Mouse (Mus musculus) lung, adult 2 months (tissue): Measurements from ENCODE around the gene Clybl. TPM values are rescaled to one million over a fixed set of nuclear protein-coding genes. Genes with fewer than 3 reads are reported as not detected.
A peak's percentile ranks its signal among the peaks of the same experiment; 100 is the strongest.

Experiments
- DNase-seq: peaks from one replicate; pipeline ENCODE4 v3.0.0; 2022
- H3K4me1 ChIP-seq: fragments of 200-500 bp; 2 replicates; pipeline ENCODE4 v1.6.1; 2011; ENCODE audit warnings: low read length; ENCODE audit not compliant: control insufficient read depth, insufficient read depth
- H3K4me3 ChIP-seq: fragments of 200-500 bp; replicated peaks from 2 replicates; pipeline ENCODE3; 2011; ENCODE audit warnings: low read depth, mild to moderate bottlenecking, control low read depth, low read length; ENCODE audit errors: extremely low read depth
- CTCF ChIP-seq: fragments of 200-500 bp; IDR thresholded peaks from 2 replicates; pipeline ENCODE4 v1.5.1; 2011; ENCODE audit warnings: mild to moderate bottlenecking, low read length, control low read depth; ENCODE audit not compliant: insufficient read depth
- POLR2A ChIP-seq: fragments of 200-500 bp; IDR thresholded peaks from 2 replicates; pipeline ENCODE4 v1.6.1; 2011; ENCODE audit warnings: low read depth, mild to moderate bottlenecking, control low read depth, low read length, borderline replicate concordance; ENCODE audit errors: extremely low read depth
- WGBS: fragments of 180-500 bp; shearing (Covaris S2); methylation state at CpG from one replicate; pipeline ENCODE4 v1.1.7; 2018; 5-methylcytosine and 5-hydroxymethylcytosine counted together
- polyA plus RNA-seq: library from polyadenylated mRNA; depleted of rRNA; stranded (reverse); fragments of >200 nt; gene quantifications from 2 replicates; pipeline ENCODE4 v1.2.3, GENCODE M21; 2012; rRNA removed

Gene Clybl
- 3.5 and 5.8 TPM in 2 replicates for polyA plus RNA-seq

DNA sequence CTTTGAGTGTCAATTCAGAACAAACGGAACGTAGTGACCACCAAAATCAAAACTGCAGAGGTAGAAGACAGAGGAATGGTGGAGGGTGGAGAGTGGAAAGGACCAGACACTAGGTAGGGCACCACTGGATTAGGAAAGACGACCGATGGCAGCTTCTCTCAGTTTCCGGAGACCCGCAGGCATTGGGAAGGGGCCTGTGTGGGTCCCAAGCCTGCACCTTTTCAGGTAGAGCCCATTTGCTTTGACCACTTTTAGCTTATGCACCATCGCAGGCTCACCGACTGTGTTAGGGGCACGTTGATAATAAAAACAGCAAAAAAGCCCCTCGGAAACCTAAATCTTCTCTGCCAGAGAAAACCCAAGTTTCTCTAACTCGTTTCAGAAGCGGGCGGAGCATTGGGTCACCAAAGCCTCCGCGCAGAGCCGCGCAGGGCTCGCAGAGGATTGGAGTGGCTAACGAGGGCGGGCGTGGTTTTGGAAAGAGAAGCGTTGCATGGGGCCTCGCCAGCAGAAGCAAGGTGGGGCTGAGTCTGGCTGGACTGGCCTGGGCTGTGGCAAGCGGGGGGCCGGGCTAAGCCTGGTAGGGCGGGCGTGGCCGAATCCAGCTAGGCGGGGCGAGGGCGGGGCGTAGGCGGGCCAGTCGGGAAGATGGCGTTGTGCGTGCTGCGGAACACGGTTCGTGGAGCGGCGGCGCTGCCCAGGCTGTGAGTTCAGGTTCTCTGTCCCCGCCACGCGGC is at the start of gene Clybl:
Gene Clybl, plus strand, starts transcription at position 627 of the 737 bp plus-strand sequence.
- WGBS = 4% methylated on average over 45 of the region's 45 CpGs
- TF ChIP-seq POLR2A (peak; percentile 74; the same call in 1 of the 2 replicates), CTCF (no peak)
- peak; percentile 98 for DNase-seq
- H3K4me3 ChIP-seq = peak within 1 kb of the TSS; percentile 87
- peaks cover 3% of the 10 kb centered on the region; the same call in 1 of the 2 replicates for H3K4me1 ChIP-seq

DNA sequence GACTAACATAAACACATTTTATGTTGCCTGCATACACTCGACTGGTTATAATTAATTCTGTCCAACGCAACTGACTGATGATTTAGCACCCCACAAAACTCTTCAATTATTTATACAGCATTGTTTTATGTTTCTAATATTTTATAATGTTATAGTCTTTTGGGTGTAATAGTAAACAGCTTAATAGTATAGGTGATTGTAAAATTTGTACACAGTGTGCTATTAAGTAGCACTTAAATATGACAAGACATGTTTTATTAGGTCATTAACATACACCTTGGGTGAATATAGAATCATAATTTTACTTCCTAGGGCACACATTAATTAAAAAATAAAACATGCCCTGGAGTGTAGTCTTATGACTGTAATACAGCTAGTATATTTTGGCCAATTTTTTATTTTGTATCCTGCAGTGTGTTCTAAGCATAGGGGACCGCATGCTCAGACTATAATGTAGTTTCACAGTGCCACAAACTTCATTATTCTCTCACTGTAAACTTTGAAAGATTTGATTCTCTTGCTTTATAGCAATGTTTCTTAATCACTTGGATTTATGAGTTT is 45.1 kb upstream of the Clybl start:
- DNase-seq = no peak
- WGBS = 86% methylated on average over 3 of the region's 3 CpGs

DNA sequence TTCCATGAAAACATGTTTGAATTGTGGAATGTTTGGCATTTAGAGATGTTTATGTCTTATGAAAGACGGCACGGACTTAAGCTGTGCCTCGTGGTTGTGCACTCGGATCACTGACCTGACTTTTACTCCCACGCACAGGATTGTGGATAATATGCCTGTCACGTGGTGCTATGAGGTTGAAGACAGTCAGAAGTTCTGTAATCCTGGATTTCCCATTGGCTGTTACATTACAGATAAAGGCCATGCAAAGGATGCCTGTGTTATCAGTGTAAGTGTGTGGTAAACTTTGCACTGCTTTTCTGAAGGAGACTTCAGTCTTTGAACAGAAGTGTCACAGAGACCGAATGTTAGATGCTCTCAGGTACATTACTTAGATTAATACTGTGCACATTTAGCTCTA is 44.3 kb upstream of the Clybl start:
- Histone ChIP-seq H3K4me1 (no peaks in the 10 kb centered on the region), H3K4me3 (no peak overlapping the region)
- TF ChIP-seq POLR2A (no peak), CTCF (no peak)
- DNase-seq = no peak
- WGBS = 60% methylated on average over 7 of the region's 7 CpGs

More for the DNA sequence above, 45.1 kb upstream of the Clybl start:
- no peaks in the 10 kb centered on the region for H3K4me1 ChIP-seq
- TF ChIP-seq CTCF (no peak), POLR2A (no peak)
- no peak overlapping the region for H3K4me3 ChIP-seq

DNA sequence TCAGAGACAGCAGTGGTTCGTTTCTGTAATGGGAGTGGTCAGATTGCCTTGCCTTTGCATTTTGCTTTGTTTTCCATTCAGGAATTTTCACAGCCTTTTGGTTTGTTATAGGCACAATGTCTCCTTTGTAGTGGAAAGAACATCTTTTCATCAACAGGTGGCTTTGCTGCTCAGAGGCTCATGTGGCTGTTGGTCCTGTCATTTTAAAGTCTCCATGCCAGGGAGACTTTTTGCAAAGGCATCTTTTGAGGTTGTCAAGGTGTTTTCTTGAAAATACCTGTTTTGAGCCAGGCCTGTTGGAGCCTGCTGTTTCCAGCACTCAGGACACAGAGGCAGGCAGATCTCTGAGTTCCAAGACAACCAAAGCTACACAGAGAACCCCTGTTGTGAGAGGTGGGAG is 41.4 kb upstream of the Clybl start:
- TF ChIP-seq CTCF (no peak), POLR2A (no peak)
- DNase-seq = no peak
- WGBS = 56% methylated on average over 1 of the region's 1 CpGs
- Histone ChIP-seq H3K4me3 (no peak overlapping the region), H3K4me1 (no peaks in the 10 kb centered on the region)

DNA sequence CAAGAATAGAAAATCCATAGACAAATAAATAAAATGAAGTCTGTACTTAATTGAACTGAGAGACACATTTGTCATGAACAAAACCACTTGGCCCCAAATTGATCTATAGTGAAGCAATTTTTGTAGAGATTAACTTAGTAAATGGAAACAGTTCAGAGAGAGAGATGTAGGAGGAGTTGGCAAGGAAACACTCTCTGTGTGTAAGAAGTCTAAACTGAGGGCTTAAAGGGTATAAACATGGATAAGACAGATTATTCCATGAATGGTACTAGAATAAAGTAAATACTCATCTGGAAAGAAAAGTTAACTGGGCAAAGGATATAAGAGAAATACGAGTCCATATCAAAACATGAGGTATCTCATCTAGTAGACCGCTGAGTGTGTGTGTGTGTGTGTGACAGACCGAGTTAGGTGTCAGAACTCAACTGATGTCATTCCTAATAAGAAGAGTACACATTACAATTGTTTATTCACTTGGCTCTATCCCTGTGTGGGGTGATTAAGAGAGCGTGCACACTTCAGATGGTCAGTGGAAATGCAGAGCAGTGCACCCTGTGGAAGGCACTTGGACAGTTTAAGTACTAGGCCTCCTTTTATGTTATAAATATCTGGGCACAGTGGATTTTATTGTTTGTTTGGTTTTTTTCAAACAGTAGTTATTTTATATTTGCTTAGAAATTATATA is 37.8 kb upstream of the Clybl start:
- Histone ChIP-seq H3K4me1 (no peaks in the 10 kb centered on the region), H3K4me3 (no peak overlapping the region)
- DNase-seq = no peak
- WGBS = 59% methylated on average over 4 of the region's 4 CpGs
- TF ChIP-seq CTCF = no peak
- no peak for TF ChIP-seq POLR2A

DNA sequence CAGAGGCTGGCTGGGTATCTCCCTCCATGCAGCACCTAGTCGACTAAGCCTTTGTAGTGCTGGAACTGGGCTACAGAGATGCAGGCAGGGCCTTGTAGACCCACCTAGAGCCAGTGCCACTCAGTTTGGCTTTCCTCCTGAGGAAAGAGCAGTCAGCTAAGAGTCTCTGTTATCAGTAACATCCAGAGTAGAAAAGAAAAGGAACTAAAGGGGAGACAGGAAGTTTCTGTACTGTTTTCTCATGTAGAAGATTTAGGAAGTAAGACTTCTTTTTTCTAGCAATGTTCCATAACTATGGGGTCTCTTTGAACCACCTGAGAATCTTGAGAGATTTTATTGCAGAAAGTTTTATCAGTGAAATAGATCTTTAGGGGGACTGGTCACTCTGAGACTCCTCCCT is 36.1 kb upstream of the Clybl start:
- DNase-seq = no peak
- Histone ChIP-seq H3K4me1 (no peaks in the 10 kb centered on the region), H3K4me3 (no peak overlapping the region)
- WGBS = 50% methylated on average over 1 of the region's 1 CpGs
- TF ChIP-seq POLR2A (no peak), CTCF (no peak)

DNA sequence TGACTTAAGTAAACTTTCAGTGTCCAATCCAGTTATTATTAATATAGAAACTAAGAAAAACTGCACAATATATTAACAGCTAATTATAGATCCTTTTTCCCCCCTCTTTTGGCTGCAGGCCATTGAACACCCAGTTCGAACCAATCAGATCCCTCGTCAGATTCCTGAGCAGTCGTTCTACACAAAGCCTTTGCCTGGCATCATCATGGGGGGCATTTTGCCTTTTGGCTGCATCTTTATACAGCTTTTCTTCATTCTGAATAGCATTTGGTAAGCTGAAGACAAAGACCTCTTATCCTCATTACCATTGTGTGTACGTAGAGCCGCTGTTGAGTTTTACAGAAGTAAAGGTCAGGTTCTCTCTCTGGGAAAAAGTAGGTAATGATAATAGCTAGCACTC is 30.9 kb upstream of the Clybl start:
- H3K4me1 ChIP-seq = no peaks in the 10 kb centered on the region
- WGBS = 77% methylated on average over 5 of the region's 5 CpGs
- no peak for DNase-seq
- TF ChIP-seq CTCF = no peak
- TF ChIP-seq POLR2A = no peak
- no peak overlapping the region for H3K4me3 ChIP-seq

DNA sequence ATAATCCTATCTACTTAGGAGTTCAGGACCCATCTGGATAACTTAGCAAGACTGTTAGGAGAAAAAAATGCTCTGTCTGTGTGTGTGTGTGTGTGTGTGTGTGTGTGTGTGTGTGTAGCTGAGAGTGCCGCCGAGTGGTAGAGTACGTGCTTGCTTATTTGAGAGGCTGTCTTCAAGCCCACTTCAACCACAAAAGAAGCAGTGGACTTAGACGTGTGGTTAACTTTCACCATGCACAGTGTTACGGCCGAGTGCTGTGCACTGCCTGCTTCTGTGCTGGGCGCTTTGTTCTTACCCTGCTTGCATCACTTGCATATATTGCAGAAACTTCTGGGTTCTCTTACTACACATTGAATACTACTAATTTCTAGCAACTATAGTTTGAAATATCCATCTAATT is 23.8 kb upstream of the Clybl start:
- no peak for TF ChIP-seq CTCF
- no peak for TF ChIP-seq POLR2A
- 71% methylated on average over 7 of the region's 7 CpGs for WGBS
- H3K4me1 ChIP-seq = no peaks in the 10 kb centered on the region
- no peak for DNase-seq
- no peak overlapping the region for H3K4me3 ChIP-seq

DNA sequence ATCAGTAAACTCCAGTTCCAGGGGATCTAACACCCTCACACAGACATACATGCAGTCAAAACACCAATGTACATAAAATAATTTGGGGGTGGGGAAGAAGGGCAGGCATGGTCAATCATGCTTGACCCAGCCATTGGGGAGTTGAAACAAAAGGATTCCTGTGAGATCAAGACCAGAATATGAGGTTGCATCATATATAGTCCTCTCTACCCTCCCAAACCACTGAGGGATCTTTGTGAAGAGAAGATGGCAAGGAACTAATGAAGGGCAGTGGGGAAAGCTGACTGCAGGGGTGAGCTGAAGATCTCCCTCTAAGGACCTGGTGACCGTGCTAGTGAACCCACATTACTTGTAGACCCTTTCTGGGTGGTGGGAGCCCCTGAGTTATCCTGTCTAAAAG is 20.6 kb upstream of the Clybl start:
- TF ChIP-seq POLR2A (no peak), CTCF (no peak)
- Histone ChIP-seq H3K4me3 (no peak overlapping the region), H3K4me1 (no peaks in the 10 kb centered on the region)
- DNase-seq = no peak
- 89% methylated on average over 1 of the region's 1 CpGs for WGBS
